Mouse (Mus musculus): ENCODE results near the gene Tmem54. TPM values are rescaled to one million over a fixed set of nuclear protein-coding genes. Genes with fewer than 3 reads are reported as not detected.

Tmem54 gene
- polyA plus RNA-seq, 1 experiment from 2014 or later, result 14.5 TPM

DNA sequence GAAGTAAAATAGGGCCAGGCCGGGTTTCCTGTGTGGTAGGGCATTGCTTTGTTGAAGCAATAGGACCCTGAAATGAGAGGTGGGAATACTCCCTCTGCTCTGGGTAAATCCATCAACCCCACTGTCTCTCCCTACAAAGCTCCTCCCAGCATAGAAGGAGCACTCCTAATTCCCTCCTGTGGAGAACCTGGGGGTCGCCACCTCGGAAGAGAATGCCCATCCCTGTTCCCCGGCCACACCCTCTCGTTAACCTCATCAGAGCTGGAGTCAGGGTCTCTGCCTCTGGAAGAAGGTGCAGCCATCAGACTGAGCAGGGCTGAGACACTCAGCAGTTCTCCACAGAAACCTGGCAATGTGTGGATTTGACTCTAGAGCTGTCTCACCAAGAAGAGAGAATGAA, 17.5 kb upstream of the Tmem54 start:
- WGBS, result 40% methylated on average over 5 of the region's 5 CpGs
- peaks cover 8% of the 10 kb centered on the region; the same call in 1 of the 2 replicates for H3K36me3 ChIP-seq (ENCODE audit: insufficient read depth, low read length)
- H3K4me3 ChIP-seq (ENCODE audit: low read length), result no peak overlapping the region
- no peaks in the 10 kb centered on the region for H3K9me3 ChIP-seq (ENCODE audit: low read length)
- no peak for ATAC-seq (ENCODE audit: low FRiP score, low TSS enrichment)
- no peaks in the 10 kb centered on the region for H3K27me3 ChIP-seq (ENCODE audit: insufficient read depth, low read length)
- H3K4me1 ChIP-seq (ENCODE audit: insufficient read depth, low read length), result no peaks in the 10 kb centered on the region
- no peak overlapping the region for H3K9ac ChIP-seq (replicated peaks; ENCODE audit: low read length)
- no peak overlapping the region for H3K4me2 ChIP-seq (replicated peaks; ENCODE audit: low read depth, low read length)
- H3K27ac ChIP-seq (ENCODE audit: low read length), result no peak overlapping the region

DNA sequence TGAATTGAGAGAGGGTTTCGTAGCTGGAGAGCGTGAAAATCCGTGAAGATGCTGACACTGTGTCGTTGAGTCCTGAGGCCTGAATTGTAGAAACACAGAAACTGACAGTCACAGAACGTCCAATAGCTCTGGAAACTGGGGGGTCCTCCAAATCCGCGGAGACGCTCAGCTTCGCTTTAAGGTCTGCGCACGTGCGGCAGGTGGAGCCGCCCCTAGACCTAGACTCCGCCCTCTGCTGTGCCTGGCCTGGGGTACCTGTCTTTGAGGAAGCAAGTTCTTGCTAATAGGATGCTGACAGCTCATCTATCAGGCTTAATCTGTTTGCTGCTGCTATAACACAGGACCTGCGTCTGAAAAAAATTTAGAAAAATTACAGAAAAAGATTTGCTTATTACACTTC, 10.1 kb upstream of the Tmem54 start:
- Histone ChIP-seq H3K9me3 (ENCODE audit: low read length) (no peaks in the 10 kb centered on the region), H3K27ac (ENCODE audit: low read length) (no peak overlapping the region), H3K36me3 (ENCODE audit: insufficient read depth, low read length) (no peaks in the 10 kb centered on the region), H3K9ac (replicated peaks; ENCODE audit: low read length) (no peak overlapping the region), H3K4me2 (replicated peaks; ENCODE audit: low read depth, low read length) (no peak overlapping the region), H3K4me1 (ENCODE audit: insufficient read depth, low read length) (no peaks in the 10 kb centered on the region), H3K4me3 (ENCODE audit: low read length) (no peak overlapping the region), H3K27me3 (ENCODE audit: insufficient read depth, low read length) (0 out of 2 replicates have a peak, but pooled peaks cover 4% of the 10 kb centered on the region)
- 27% methylated on average over 15 of the region's 15 CpGs for WGBS
- no peak for ATAC-seq (ENCODE audit: low FRiP score, low TSS enrichment)

DNA sequence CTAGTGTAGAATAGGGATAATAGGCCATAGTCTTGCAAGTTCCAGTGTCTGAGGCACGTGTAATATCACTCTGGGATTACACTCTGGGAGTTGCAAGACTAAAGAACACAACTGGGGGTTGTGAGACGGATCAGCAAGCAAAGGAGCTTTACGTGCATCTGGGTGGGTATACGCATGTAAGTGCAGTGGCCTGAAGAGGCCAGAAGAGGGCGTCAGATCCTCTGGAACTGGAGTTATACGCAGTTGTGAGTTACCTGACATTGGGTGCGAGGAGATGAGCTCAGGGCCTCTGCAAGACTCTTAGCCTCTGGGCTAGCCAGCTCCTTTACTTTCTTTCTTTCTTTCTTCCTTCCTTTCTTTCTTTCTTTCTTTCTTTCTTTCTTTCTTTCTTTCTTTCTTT, 8.3 kb upstream of the Tmem54 start:
- no peak for ATAC-seq (ENCODE audit: low FRiP score, low TSS enrichment)
- no peak overlapping the region for H3K9ac ChIP-seq (replicated peaks; ENCODE audit: low read length)
- H3K4me2 ChIP-seq (replicated peaks; ENCODE audit: low read depth, low read length), result no peak overlapping the region
- no peaks in the 10 kb centered on the region for H3K9me3 ChIP-seq (ENCODE audit: low read length)
- 0 out of 2 replicates have a peak, but pooled peaks cover 4% of the 10 kb centered on the region for H3K27me3 ChIP-seq (ENCODE audit: insufficient read depth, low read length)
- no peak overlapping the region for H3K27ac ChIP-seq (ENCODE audit: low read length)
- H3K4me3 ChIP-seq (ENCODE audit: low read length), result no peak overlapping the region
- WGBS, result 80% methylated on average over 7 of the region's 7 CpGs
- no peaks in the 10 kb centered on the region for H3K4me1 ChIP-seq (ENCODE audit: insufficient read depth, low read length)
- no peaks in the 10 kb centered on the region for H3K36me3 ChIP-seq (ENCODE audit: insufficient read depth, low read length)

DNA sequence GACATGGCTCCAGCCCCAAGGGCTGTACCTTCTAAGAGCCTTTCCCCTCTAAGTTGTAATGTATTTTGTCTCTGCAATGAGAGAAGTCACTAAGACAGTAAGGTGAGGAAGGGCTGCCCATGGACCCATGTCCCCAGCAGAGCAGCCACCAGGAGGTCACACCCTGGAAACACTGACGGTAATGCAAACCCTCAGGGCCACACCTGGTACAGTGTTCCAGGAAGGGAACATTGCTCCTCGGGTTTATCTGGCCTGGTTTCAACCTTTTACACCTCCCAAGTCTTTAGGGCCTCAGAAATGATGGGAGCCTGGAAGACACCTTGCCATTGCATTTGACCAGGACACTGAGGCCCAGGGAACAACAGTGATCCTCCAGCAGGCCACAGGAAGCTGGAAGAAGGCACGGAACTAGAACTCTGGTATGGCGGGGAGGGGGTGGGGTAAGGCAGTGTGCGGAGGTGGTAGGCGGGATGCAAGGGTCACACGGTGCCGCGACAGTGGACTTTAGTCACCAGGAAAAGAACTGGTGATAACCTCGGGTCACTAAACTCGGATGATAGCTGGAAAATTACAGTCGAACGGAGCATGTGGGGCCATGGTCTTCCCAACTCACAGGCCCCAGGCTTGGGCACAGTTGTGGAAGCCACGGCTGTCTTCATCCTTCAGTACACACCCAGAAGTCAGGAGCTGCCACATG, 3.1 kb upstream of the Tmem54 start:
- Histone ChIP-seq H3K4me3 (ENCODE audit: low read length) (no peak overlapping the region), H3K36me3 (ENCODE audit: insufficient read depth, low read length) (no peaks in the 10 kb centered on the region), H3K9me3 (ENCODE audit: low read length) (no peaks in the 10 kb centered on the region), H3K9ac (replicated peaks; ENCODE audit: low read length) (no peak overlapping the region), H3K27me3 (ENCODE audit: insufficient read depth, low read length) (peaks cover 22% of the 10 kb centered on the region), H3K4me2 (replicated peaks; ENCODE audit: low read depth, low read length) (no peak overlapping the region), H3K4me1 (ENCODE audit: insufficient read depth, low read length) (peaks cover 7% of the 10 kb centered on the region), H3K27ac (ENCODE audit: low read length) (no peak overlapping the region)
- WGBS, result 74% methylated on average over 14 of the region's 14 CpGs
- ATAC-seq (ENCODE audit: low FRiP score, low TSS enrichment), result no peak

DNA sequence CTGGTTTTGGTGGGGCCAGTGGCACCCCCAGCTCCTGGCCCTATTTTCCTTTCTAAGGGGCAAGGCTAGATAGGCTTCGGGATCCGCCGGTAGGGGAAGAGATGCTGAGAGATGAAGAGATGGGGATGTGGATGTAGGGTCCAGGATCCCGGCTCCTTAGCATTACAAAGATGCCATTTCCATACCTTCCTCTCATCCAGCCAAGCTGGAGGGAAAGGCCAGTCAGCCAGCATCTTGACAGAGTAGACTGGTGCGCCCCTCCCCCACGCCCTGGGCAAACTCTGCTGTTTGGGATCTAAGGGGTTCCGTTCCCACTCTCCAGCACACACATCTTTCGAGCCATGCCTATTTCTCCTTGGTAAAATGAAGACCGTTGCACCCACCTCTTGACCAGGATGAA, 725 bp downstream of the Tmem54 start:
- ATAC-seq (ENCODE audit: low FRiP score, low TSS enrichment), result no peak
- WGBS, result 28% methylated on average over 9 of the region's 9 CpGs

DNA sequence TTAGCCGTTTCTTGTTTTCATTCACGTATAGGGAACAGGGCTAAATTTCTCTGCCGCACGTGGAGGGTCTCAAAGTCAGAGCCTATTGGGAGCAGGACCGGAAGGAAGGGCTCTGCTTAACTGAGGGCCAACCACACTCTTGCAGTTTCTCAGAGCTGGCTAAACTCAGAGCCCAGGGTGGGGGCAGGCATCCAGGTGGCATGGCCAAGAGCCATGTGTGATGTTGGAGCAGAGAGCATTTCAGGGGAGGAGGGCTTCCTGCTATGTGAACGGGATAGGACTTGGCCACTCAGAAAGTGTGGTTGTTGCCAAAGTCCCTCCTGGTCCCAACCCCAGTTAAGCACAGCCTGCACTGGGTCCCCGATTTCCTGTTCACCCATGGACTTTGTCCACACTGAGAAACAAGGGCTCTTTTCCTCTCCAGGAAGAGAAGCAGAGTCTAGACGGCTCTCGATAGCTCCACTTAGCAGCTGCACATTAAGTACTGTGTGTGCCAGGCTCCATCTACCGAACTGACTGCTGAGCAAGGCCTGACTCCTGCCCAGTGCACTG, 2.1 kb downstream of the Tmem54 start:
- Histone ChIP-seq H3K9me3 (ENCODE audit: low read length) (no peaks in the 10 kb centered on the region), H3K4me2 (replicated peaks; ENCODE audit: low read depth, low read length) (no peak overlapping the region), H3K27me3 (ENCODE audit: insufficient read depth, low read length) (peaks cover 22% of the 10 kb centered on the region), H3K4me1 (ENCODE audit: insufficient read depth, low read length) (peaks cover 29% of the 10 kb centered on the region), H3K9ac (replicated peaks; ENCODE audit: low read length) (no peak overlapping the region), H3K4me3 (ENCODE audit: low read length) (no peak overlapping the region), H3K27ac (ENCODE audit: low read length) (no peak overlapping the region), H3K36me3 (ENCODE audit: insufficient read depth, low read length) (no peaks in the 10 kb centered on the region)
- no peak for ATAC-seq (ENCODE audit: low FRiP score, low TSS enrichment)
- 63% methylated on average over 10 of the region's 10 CpGs for WGBS

More for the DNA sequence above, 725 bp downstream of the Tmem54 start:
- no peaks in the 10 kb centered on the region for H3K9me3 ChIP-seq (ENCODE audit: low read length)
- H3K4me2 ChIP-seq (replicated peaks; ENCODE audit: low read depth, low read length), result peak overlapping the region; percentile 57
- H3K36me3 ChIP-seq (ENCODE audit: insufficient read depth, low read length), result no peaks in the 10 kb centered on the region
- H3K4me1 ChIP-seq (ENCODE audit: insufficient read depth, low read length), result peaks cover 17% of the 10 kb centered on the region
- 0 out of 2 replicates have a peak overlapping the region, but pooled peaks have one; percentile 59 for H3K9ac ChIP-seq (replicated peaks; ENCODE audit: low read length)
- no peak overlapping the region for H3K27ac ChIP-seq (ENCODE audit: low read length)
- H3K4me3 ChIP-seq (ENCODE audit: low read length), result 0 out of 2 replicates have a peak overlapping the region, but pooled peaks have one; percentile 37
- H3K27me3 ChIP-seq (ENCODE audit: insufficient read depth, low read length), result peaks cover 22% of the 10 kb centered on the region

DNA sequence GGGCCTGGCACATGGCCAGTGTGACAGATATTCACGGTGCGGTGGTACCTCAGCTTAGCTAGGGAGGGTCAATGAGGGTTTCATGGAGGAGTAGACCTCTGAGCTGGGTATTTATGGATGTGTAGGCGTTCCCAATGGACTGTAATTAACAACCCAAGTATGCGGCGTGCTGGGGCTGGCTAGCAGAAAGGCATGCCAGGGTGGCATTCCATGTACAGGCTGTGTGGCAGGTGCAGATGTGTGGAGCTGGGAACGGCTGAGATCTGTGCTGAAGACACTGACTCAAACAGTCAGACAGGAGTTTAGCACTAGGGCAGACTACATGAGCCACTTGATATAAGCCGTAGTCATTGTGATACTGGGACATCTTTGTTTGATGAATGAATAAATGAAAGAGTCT, 3.3 kb downstream of the Tmem54 start:
- no peak overlapping the region for H3K27ac ChIP-seq (ENCODE audit: low read length)
- ATAC-seq (ENCODE audit: low FRiP score, low TSS enrichment), result no peak; the same call in 1 of the 2 replicates
- 50% methylated on average over 7 of the region's 7 CpGs for WGBS
- no peaks in the 10 kb centered on the region for H3K36me3 ChIP-seq (ENCODE audit: insufficient read depth, low read length)
- H3K9ac ChIP-seq (replicated peaks; ENCODE audit: low read length), result no peak overlapping the region
- no peak overlapping the region for H3K4me2 ChIP-seq (replicated peaks; ENCODE audit: low read depth, low read length)
- H3K9me3 ChIP-seq (ENCODE audit: low read length), result no peaks in the 10 kb centered on the region
- no peak overlapping the region for H3K4me3 ChIP-seq (ENCODE audit: low read length)
- H3K27me3 ChIP-seq (ENCODE audit: insufficient read depth, low read length), result peaks cover 22% of the 10 kb centered on the region
- peaks cover 38% of the 10 kb centered on the region for H3K4me1 ChIP-seq (ENCODE audit: insufficient read depth, low read length)

DNA sequence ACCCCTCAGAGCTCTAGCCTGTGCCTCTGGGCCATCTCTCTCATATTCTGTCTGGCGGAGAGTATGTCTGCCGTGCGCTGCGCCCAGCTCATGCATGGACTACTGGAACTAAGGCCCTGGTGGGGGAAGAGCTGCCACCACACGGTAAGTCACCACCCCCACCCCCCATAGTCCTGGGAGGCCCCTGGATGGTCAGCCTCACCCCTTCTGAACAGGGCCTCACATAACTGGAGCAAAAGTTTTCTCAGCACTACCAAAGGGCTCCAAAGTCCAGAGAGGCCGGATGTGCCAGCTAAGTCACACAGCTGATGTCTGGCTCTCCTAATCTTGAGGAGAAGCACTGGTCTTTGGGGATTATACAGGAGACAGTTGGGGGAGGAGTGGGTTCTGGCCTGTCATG, 5.5 kb downstream of the Tmem54 start:
- no peak overlapping the region for H3K27ac ChIP-seq (ENCODE audit: low read length)
- no peak for ATAC-seq (ENCODE audit: low FRiP score, low TSS enrichment)
- peaks cover 35% of the 10 kb centered on the region for H3K4me1 ChIP-seq (ENCODE audit: insufficient read depth, low read length)
- no peak overlapping the region for H3K4me2 ChIP-seq (replicated peaks; ENCODE audit: low read depth, low read length)
- no peak overlapping the region for H3K4me3 ChIP-seq (ENCODE audit: low read length)
- peaks cover 7% of the 10 kb centered on the region; the same call in 1 of the 2 replicates for H3K27me3 ChIP-seq (ENCODE audit: insufficient read depth, low read length)
- no peak overlapping the region for H3K9ac ChIP-seq (replicated peaks; ENCODE audit: low read length)
- no peaks in the 10 kb centered on the region for H3K36me3 ChIP-seq (ENCODE audit: insufficient read depth, low read length)
- H3K9me3 ChIP-seq (ENCODE audit: low read length), result no peaks in the 10 kb centered on the region
- WGBS, result 75% methylated on average over 6 of the region's 6 CpGs

DNA sequence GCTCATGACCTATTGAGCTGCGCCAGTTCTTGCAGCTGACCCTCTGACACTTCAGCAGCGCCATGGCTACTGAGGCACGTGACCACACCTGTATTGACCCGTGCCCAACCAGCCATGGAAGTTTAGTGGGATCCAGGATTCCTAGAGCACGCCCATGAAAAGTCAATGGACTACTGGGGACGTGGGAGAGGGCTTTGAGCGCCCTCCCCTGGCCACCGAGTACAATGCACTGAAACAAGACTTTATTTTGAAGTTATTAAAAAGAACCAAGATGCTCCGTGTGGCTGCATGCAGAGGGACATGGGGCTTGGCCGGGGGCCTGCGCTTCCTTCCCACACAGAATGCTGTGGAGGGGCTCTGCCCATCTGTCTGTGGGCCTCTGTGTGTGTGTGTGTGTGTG, 6.0 kb downstream of the Tmem54 start:
- H3K9me3 ChIP-seq (ENCODE audit: low read length), result no peaks in the 10 kb centered on the region
- H3K4me1 ChIP-seq (ENCODE audit: insufficient read depth, low read length), result peaks cover 35% of the 10 kb centered on the region
- 0 out of 2 replicates have a peak, but pooled peaks cover 2% of the 10 kb centered on the region for H3K27me3 ChIP-seq (ENCODE audit: insufficient read depth, low read length)
- WGBS, result 47% methylated on average over 11 of the region's 11 CpGs
- H3K4me3 ChIP-seq (ENCODE audit: low read length), result no peak overlapping the region
- H3K4me2 ChIP-seq (replicated peaks; ENCODE audit: low read depth, low read length), result no peak overlapping the region
- no peaks in the 10 kb centered on the region for H3K36me3 ChIP-seq (ENCODE audit: insufficient read depth, low read length)
- no peak overlapping the region for H3K9ac ChIP-seq (replicated peaks; ENCODE audit: low read length)
- no peak overlapping the region for H3K27ac ChIP-seq (ENCODE audit: low read length)
- no peak for ATAC-seq (ENCODE audit: low FRiP score, low TSS enrichment)

DNA sequence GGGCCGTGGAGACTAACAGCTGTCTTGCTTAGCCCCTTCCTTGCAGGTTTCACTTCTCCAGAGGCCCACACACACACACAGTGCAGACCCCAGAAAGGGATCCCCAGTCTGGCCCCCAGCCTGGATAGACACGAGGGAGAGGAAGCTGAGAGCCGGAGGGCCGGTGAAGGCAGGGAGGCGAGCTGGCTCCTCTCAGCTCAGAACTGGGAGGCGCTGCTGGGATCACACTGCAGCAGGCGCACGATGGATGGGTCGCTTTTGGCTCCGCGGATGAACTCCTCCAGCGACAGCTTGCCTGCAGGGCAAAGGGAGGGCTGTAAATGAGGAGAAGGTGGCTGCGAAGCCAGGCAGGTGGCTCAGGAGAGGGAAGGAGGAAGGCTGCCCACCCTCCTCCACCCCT, 6.9 kb downstream of the Tmem54 start:
- H3K27ac ChIP-seq (ENCODE audit: low read length), result no peak overlapping the region
- no peak overlapping the region for H3K4me3 ChIP-seq (ENCODE audit: low read length)
- peak overlapping the region; percentile 18; the same call in 1 of the 2 replicates for H3K4me2 ChIP-seq (replicated peaks; ENCODE audit: low read depth, low read length)
- no peaks in the 10 kb centered on the region for H3K9me3 ChIP-seq (ENCODE audit: low read length)
- no peaks in the 10 kb centered on the region for H3K27me3 ChIP-seq (ENCODE audit: insufficient read depth, low read length)
- 28% methylated on average over 9 of the region's 13 CpGs for WGBS
- H3K9ac ChIP-seq (replicated peaks; ENCODE audit: low read length), result no peak overlapping the region
- H3K4me1 ChIP-seq (ENCODE audit: insufficient read depth, low read length), result peaks cover 35% of the 10 kb centered on the region
- no peaks in the 10 kb centered on the region for H3K36me3 ChIP-seq (ENCODE audit: insufficient read depth, low read length)
- ATAC-seq (ENCODE audit: low FRiP score, low TSS enrichment), result no peak

Data from kidney, embryonic 16.5 days (tissue).